Mouse (Mus musculus) E14TG2a.4 (cell line): Measurements from ENCODE around the gene Uox.

Experiments
- CTCF ChIP-seq: conservative IDR thresholded peaks from 2 replicates; pipeline ENCODE4 v1.5.1; 2014; ENCODE audit warnings: low read length
- NANOG ChIP-seq: IDR thresholded peaks from 2 replicates; pipeline ENCODE4 v1.6.1; 2014; ENCODE audit warnings: borderline replicate concordance, low read length, mixed read lengths
- POU5F1 ChIP-seq: IDR thresholded peaks from 2 replicates; pipeline ENCODE4 v1.6.1; 2014; ENCODE audit warnings: low read length, borderline replicate concordance

DNA sequence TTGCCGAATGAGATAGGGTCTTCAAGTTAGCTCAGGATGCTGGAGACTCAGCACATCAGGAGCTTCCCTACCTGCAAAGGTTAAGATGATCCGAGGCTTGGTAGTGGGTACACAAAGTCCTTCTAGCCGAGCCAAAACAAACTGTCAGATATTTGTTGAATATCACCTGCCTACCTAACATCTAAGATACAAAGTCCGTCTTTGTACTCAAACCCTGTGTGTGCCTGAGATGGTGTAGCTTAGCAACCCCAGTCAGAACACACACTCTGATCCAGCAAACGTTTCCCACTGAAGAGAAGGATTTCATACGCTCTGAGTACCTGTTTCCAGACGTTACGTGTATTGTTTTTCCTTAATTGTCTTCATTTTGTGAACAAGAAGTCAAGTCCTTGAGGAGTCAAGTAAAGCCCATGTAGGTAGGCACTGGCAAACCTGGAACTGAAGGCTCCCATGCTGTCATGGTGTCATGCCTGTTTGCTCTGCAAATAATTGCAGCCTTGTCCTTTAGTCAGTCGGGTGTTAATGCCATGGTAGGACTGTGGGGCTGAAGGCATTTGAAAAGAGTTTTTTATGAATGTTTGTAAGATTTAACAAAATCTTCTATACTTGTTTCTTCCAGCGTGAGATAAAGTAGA is at the start of gene Uox:
- TF ChIP-seq CTCF (no peak), NANOG (no peak), POU5F1 (no peak)
